Mouse (Mus musculus) E14TG2a.4 (cell line): Measurements from ENCODE around the gene Epha3.

Source experiments
- H3K27me3 ChIP-seq: 2 replicates; pipeline ENCODE4 v1.6.1; 2014; ENCODE audit warnings: low read length, control low read depth; ENCODE audit not compliant: insufficient read depth
- H3K36me3 ChIP-seq: 2 replicates; pipeline ENCODE4 v1.6.1; 2014; ENCODE audit warnings: low read length, control low read depth; ENCODE audit not compliant: insufficient read depth
- H3K4me1 ChIP-seq: replicated peaks from 2 replicates; pipeline ENCODE4 v1.6.1; 2014; ENCODE audit warnings: low read depth, low read length, control low read depth
- H3K4me3 ChIP-seq: replicated peaks from 2 replicates; pipeline ENCODE4 v1.5.1; 2014; ENCODE audit warnings: mild to moderate bottlenecking, low read length
- H3K9me3 ChIP-seq: 2 replicates; pipeline ENCODE4 v1.6.1; 2014; ENCODE audit warnings: low read length, control low read depth
- CTCF ChIP-seq: conservative IDR thresholded peaks from 2 replicates; pipeline ENCODE4 v1.5.1; 2014; ENCODE audit warnings: low read length
- NANOG ChIP-seq: IDR thresholded peaks from 2 replicates; pipeline ENCODE4 v1.6.1; 2014; ENCODE audit warnings: borderline replicate concordance, low read length, mixed read lengths
- POU5F1 ChIP-seq: IDR thresholded peaks from 2 replicates; pipeline ENCODE4 v1.6.1; 2014; ENCODE audit warnings: low read length, borderline replicate concordance

The Epha3 gene

DNA sequence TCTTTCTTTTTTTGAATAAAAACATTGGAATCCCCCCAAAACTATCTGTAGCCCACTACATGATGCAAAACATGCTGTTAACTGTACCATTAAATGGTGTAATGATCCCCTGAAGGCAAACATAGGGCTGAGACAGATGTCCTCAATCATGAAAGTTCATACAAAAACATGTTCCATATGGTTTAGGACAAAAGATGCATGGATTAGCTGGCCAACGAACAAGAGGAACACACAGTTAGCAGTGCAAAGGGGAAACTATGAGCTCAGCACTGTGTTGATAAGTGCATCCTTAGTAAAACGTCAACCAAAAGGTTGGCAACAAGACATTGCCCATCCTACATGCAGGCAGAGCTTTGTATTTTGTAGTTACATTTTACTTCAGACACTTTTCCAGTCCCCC lies 335.2 kb downstream of the Epha3 start:
- Histone ChIP-seq H3K4me1 (no peaks in the 10 kb centered on the region), H3K27me3 (no peaks in the 10 kb centered on the region), H3K36me3 (no peaks in the 10 kb centered on the region), H3K4me3 (no peak overlapping the region), H3K9me3 (peaks cover 33% of the 10 kb centered on the region)
- TF ChIP-seq NANOG: no peak
- no peak for TF ChIP-seq POU5F1
- no peak for TF ChIP-seq CTCF

- Histone ChIP-seq H3K4me1 (no peaks in the 10 kb centered on the region), H3K9me3 (no peaks in the 10 kb centered on the region), H3K36me3 (no peaks in the 10 kb centered on the region), H3K27me3 (no peaks in the 10 kb centered on the region), H3K4me3 (no peak overlapping the region)
- TF ChIP-seq POU5F1: no peak
- no peak for TF ChIP-seq NANOG
These were observed 346.3 kb downstream of the Epha3 start for GRCm38 (mm10) chr16:63517636-63518035.

- Histone ChIP-seq H3K4me1 (no peaks in the 10 kb centered on the region), H3K9me3 (no peaks in the 10 kb centered on the region), H3K36me3 (no peaks in the 10 kb centered on the region), H3K4me3 (no peak overlapping the region), H3K27me3 (no peaks in the 10 kb centered on the region)
- no peak for TF ChIP-seq NANOG
- TF ChIP-seq CTCF: no peak
- no peak for TF ChIP-seq POU5F1
These were observed 353.9 kb downstream of the Epha3 start for GRCm38 (mm10) chr16:63510069-63510468.

- Histone ChIP-seq H3K4me1 (no peaks in the 10 kb centered on the region), H3K36me3 (no peaks in the 10 kb centered on the region), H3K9me3 (no peaks in the 10 kb centered on the region), H3K4me3 (no peak overlapping the region), H3K27me3 (no peaks in the 10 kb centered on the region)
- no peak for TF ChIP-seq CTCF
- TF ChIP-seq POU5F1: no peak
- no peak for TF ChIP-seq NANOG
These were observed 357.5 kb downstream of the Epha3 start for GRCm38 (mm10) chr16:63506437-63506836.

GRCm38 (mm10) chr16:63501456-63501855 lies 362.5 kb downstream of the Epha3 start:
- Histone ChIP-seq H3K27me3 (no peaks in the 10 kb centered on the region), H3K9me3 (no peaks in the 10 kb centered on the region), H3K4me3 (no peak overlapping the region), H3K36me3 (no peaks in the 10 kb centered on the region), H3K4me1 (no peaks in the 10 kb centered on the region)
- TF ChIP-seq NANOG: no peak
- TF ChIP-seq POU5F1: no peak
- no peak for TF ChIP-seq CTCF

GRCm38 (mm10) chr16:63500975-63501393 lies 363.0 kb downstream of the Epha3 start:
- H3K4me3 ChIP-seq: no peak overlapping the region
- no peaks in the 10 kb centered on the region for H3K27me3 ChIP-seq
- TF ChIP-seq NANOG (no peak), CTCF (no peak), POU5F1 (no peak)
- H3K9me3 ChIP-seq: no peaks in the 10 kb centered on the region
- no peaks in the 10 kb centered on the region for H3K4me1 ChIP-seq
- H3K36me3 ChIP-seq: no peaks in the 10 kb centered on the region
